Comparison of ENCODE assay signal across 17 mouse cellular contexts in genomic region chr4:99273466-99273865, GRCm38 (mm10). TPM values are rescaled to one million over a fixed set of nuclear protein-coding genes. Genes with fewer than 3 reads are reported as not detected.
"Had no signal": no experiment of that assay in that cellular context is flagged by ENCODE, and none has a peak within 500 bp of the region (broad histone marks: within the 10 kb centered on the region; RNA-seq: fewer than 3 reads in every experiment).

No protein-coding gene starts in this region.

- DNase-seq: liver, postnatal 0 days; lung, adult 2 months; lung, postnatal 14 days; lung, postnatal 36 days; right cerebral cortex, postnatal 14 days; thymus, adult 2 months; thymus, postnatal 25 days; thymus, postnatal 4 days had no signal

- H3K27me3 ChIP-seq: lung, embryonic 15.5 days; megakaryocyte, embryonic 14.5 days; neural tube, embryonic 12.5 days; stomach, embryonic 15.5 days had no signal

- H3K4me3 ChIP-seq: lung, embryonic 15.5 days; megakaryocyte, embryonic 14.5 days; midbrain, embryonic 13.5 days; neural tube, embryonic 12.5 days; stomach, embryonic 15.5 days had no signal

- H3K9me3 ChIP-seq: lung, embryonic 15.5 days; megakaryocyte, embryonic 14.5 days; midbrain, embryonic 13.5 days; neural tube, embryonic 12.5 days; stomach, embryonic 15.5 days had no signal

- H3K4me1 ChIP-seq: lung, embryonic 15.5 days; megakaryocyte, embryonic 14.5 days; stomach, embryonic 15.5 days had no signal

- ATAC-seq: liver, postnatal 0 days; lung, postnatal 0 days had no signal

- H3K9ac ChIP-seq: liver, postnatal 0 days; lung, embryonic 15.5 days; stomach, embryonic 15.5 days had no signal

- H3K36me3 ChIP-seq: lung, embryonic 15.5 days; midbrain, embryonic 13.5 days; stomach, embryonic 15.5 days had no signal

- H3K4me2 ChIP-seq: lung, embryonic 15.5 days; stomach, embryonic 15.5 days had no signal

- H3K27ac ChIP-seq: lung, embryonic 15.5 days; macrophage; neural tube, embryonic 12.5 days; stomach, embryonic 15.5 days; stomach, postnatal 0 days had no signal

RNA-seq across cellular contexts. Expression of gene Gm12689, which starts 22.2 kb away (rescaled TPM):
- total RNA-seq: midbrain, postnatal 0 days had no signal
- polyA plus RNA-seq: lung, embryonic 15.5 days; stomach, postnatal 0 days; thymus, adult 2 months had no signal
